Mouse (Mus musculus): ENCODE measurements around the gene Rad51. TPM values are rescaled to one million over a fixed set of nuclear protein-coding genes. Genes with fewer than 3 reads are reported as not detected.

The Rad51 gene
- polyA plus RNA-seq, 1 experiment from 2014 or later, result 52.6 TPM

- peaks cover 3% of the 10 kb centered on the region; the same call in 1 of the 2 replicates for H3K27me3 ChIP-seq (ENCODE audit: control insufficient read depth, insufficient read depth, low read depth, low read length)
- H3K36me3 ChIP-seq (ENCODE audit: control insufficient read depth, insufficient read depth, low read length), result no peaks in the 10 kb centered on the region; the same call in 1 of the 2 replicates
- H3K4me2 ChIP-seq (ENCODE audit: low read depth, low read length), result no peak overlapping the region
- H3K4me1 ChIP-seq (replicated peaks; ENCODE audit: control insufficient read depth, insufficient read depth, low read length), result peaks cover 15% of the 10 kb centered on the region
- peak overlapping the region; percentile 45; the same call in 1 of the 2 replicates for H3K9ac ChIP-seq (ENCODE audit: low read length)
- H3K27ac ChIP-seq (ENCODE audit: low read length), result no peak overlapping the region
- 87% methylated on average over 7 of the region's 7 CpGs for WGBS
- H3K4me3 ChIP-seq (ENCODE audit: low read length), result no peak overlapping the region
- no peak for ATAC-seq (ENCODE audit: low read depth)
- no peaks in the 10 kb centered on the region for H3K9me3 ChIP-seq (ENCODE audit: control insufficient read depth, low read length)
Observed at GRCm38 (mm10) chr2:119172446-119172845, 59.9 kb downstream of the Rad51 start.

DNA sequence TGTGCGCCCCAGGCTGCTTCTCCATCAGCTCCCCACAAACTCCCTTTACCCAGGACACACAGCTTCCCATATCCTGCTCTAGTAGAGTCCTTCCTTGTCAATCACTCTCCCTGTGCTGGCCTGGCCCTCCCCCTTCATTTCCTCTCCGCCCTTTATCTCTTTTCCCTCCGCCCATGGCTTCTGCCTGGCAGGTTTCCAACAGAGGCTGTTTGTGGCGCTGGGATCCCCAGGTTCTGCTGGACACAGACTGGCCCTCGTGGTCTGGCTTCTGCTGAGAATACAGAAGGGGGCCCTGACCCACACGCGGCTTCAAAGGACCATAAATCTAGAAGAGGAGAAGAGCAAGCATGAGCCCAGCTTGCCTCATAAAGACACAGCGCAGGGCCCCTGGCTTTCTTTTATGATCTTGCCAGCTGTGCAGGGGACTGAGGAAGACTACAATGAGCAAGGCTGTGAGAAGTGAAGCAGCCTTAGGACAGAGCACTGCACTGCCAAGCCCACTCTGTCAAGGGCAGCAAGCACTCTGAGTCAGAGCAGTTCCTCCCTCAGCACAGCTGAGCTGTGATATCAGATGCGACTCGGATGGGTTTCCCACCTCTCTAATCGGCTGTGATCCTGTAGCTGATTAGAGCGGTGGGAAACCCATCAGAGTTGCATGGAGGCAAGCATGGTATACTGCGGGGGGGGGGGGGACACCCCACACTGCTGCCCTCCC lies 60.4 kb downstream of the Rad51 start:
- peaks cover 11% of the 10 kb centered on the region for H3K4me1 ChIP-seq (replicated peaks; ENCODE audit: control insufficient read depth, insufficient read depth, low read length)
- peak overlapping the region; percentile 45 for H3K9ac ChIP-seq (ENCODE audit: low read length)
- no peaks in the 10 kb centered on the region for H3K9me3 ChIP-seq (ENCODE audit: control insufficient read depth, low read length)
- peak overlapping the region; percentile 35 for H3K4me2 ChIP-seq (ENCODE audit: low read depth, low read length)
- 17% methylated on average over 13 of the region's 13 CpGs for WGBS
- peak overlapping the region; percentile 63 for H3K27ac ChIP-seq (ENCODE audit: low read length)
- no peaks in the 10 kb centered on the region; the same call in 1 of the 2 replicates for H3K36me3 ChIP-seq (ENCODE audit: control insufficient read depth, insufficient read depth, low read length)
- 0 out of 2 replicates have a peak overlapping the region, but pooled peaks have one; percentile 16 for H3K4me3 ChIP-seq (ENCODE audit: low read length)
- peak; percentile 82 for ATAC-seq (ENCODE audit: low read depth)
- no peaks in the 10 kb centered on the region; the same call in 1 of the 2 replicates for H3K27me3 ChIP-seq (ENCODE audit: control insufficient read depth, insufficient read depth, low read depth, low read length)

DNA sequence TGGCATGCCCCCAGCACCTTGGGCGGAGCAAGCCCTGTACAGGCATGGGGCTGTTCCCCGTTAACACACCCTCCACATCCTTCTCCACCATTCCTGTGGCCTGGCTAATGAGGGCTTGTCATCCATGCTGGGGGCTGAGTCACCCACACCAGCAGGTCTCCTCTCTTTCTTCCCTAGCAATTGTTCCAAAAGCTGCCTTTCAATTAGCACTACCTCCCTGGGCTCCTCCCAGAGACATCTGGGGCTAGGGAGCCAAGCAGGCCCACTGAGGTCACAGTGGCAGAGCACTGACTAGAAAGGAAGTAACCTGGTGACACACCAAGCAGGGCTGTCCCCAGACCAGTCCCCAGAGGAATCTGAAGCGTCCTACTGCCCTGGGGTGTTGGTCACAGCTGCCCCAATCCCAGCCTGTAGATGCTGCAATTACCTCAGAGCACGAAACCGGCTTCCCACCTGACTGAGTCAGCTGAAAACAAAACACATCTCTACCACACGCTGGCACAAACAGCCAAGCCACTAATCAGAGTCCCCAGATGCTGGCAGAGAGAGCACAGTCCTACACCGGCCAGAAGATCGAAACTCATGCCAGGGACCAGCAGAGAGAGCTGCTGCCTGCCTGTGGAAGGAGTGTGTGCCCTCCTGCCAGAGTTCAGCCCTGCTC lies 61.5 kb downstream of the Rad51 start, which contains the start of gene Gm14137:
Gene Gm14137 (plus strand): TSS at position 519 of the 661 bp plus-strand sequence.
- 63% methylated on average over 8 of the region's 8 CpGs for WGBS
- H3K9ac ChIP-seq (ENCODE audit: low read length), result no peak within 1 kb of the TSS
- no peak within 1 kb of the TSS; the same call in 1 of the 2 replicates for H3K27ac ChIP-seq (ENCODE audit: low read length)

DNA sequence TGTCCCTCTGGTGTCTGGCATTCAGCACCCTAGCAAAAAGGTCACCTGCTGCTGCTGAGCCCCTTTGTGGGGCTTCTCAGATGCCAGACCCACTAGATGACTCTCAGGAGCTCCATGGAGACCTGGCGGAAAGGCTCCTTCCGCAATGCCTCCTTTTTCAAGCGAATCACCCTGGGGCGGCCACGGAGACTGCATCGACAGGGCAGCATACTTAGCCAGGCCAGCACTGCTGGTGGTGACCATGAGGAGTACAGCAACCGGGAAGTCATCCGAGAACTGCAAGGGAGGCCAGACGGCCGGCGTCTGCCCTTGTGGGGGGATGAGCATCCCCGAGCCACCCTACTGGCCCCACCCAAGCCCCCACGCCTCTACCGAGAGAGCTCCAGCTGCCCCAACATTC lies 62.3 kb downstream of the Rad51 start:
- no peak for ATAC-seq (ENCODE audit: low read depth)
- Histone ChIP-seq H3K4me3 (ENCODE audit: low read length) (no peak overlapping the region), H3K27ac (ENCODE audit: low read length) (no peak overlapping the region), H3K9ac (ENCODE audit: low read length) (no peak overlapping the region), H3K27me3 (ENCODE audit: control insufficient read depth, insufficient read depth, low read depth, low read length) (no peaks in the 10 kb centered on the region), H3K4me1 (replicated peaks; ENCODE audit: control insufficient read depth, insufficient read depth, low read length) (peaks cover 11% of the 10 kb centered on the region), H3K4me2 (ENCODE audit: low read depth, low read length) (no peak overlapping the region), H3K9me3 (ENCODE audit: control insufficient read depth, low read length) (no peaks in the 10 kb centered on the region), H3K36me3 (ENCODE audit: control insufficient read depth, insufficient read depth, low read length) (peaks cover 5% of the 10 kb centered on the region; the same call in 1 of the 2 replicates)
- WGBS, result 64% methylated on average over 14 of the region's 14 CpGs

More for the DNA sequence above, 61.5 kb downstream of the Rad51 start, which contains the start of gene Gm14137:
- no peak within 1 kb of the TSS for H3K4me3 ChIP-seq (ENCODE audit: low read length)
- peaks cover 11% of the 10 kb centered on the region for H3K4me1 ChIP-seq (replicated peaks; ENCODE audit: control insufficient read depth, insufficient read depth, low read length)
- no peaks in the 10 kb centered on the region for H3K9me3 ChIP-seq (ENCODE audit: control insufficient read depth, low read length)
- no peaks in the 10 kb centered on the region for H3K27me3 ChIP-seq (ENCODE audit: control insufficient read depth, insufficient read depth, low read depth, low read length)
- no peaks in the 10 kb centered on the region; the same call in 1 of the 2 replicates for H3K36me3 ChIP-seq (ENCODE audit: control insufficient read depth, insufficient read depth, low read length)
- no peak within 1 kb of the TSS for H3K4me2 ChIP-seq (ENCODE audit: low read depth, low read length)
- ATAC-seq (ENCODE audit: low read depth), result no peak

- H3K4me2 ChIP-seq (ENCODE audit: low read depth, low read length), result no peak overlapping the region
- peaks cover 9% of the 10 kb centered on the region; the same call in 1 of the 2 replicates for H3K36me3 ChIP-seq (ENCODE audit: control insufficient read depth, insufficient read depth, low read length)
- no peak overlapping the region for H3K4me3 ChIP-seq (ENCODE audit: low read length)
- no peak overlapping the region for H3K9ac ChIP-seq (ENCODE audit: low read length)
- H3K4me1 ChIP-seq (replicated peaks; ENCODE audit: control insufficient read depth, insufficient read depth, low read length), result peaks cover 11% of the 10 kb centered on the region
- no peaks in the 10 kb centered on the region for H3K27me3 ChIP-seq (ENCODE audit: control insufficient read depth, insufficient read depth, low read depth, low read length)
- H3K9me3 ChIP-seq (ENCODE audit: control insufficient read depth, low read length), result no peaks in the 10 kb centered on the region
- ATAC-seq (ENCODE audit: low read depth), result no peak
- 43% methylated on average over 6 of the region's 6 CpGs for whole genome bisulfite sequencing
- no peak overlapping the region; the same call in 1 of the 2 replicates for H3K27ac ChIP-seq (ENCODE audit: low read length)
Observed at GRCm38 (mm10) chr2:119175614-119176013, 63.0 kb downstream of the Rad51 start.

- WGBS, result 53% methylated on average over 3 of the region's 3 CpGs
- Histone ChIP-seq H3K27me3 (ENCODE audit: control insufficient read depth, insufficient read depth, low read depth, low read length) (no peaks in the 10 kb centered on the region), H3K9ac (ENCODE audit: low read length) (no peak overlapping the region), H3K36me3 (ENCODE audit: control insufficient read depth, insufficient read depth, low read length) (peaks cover 9% of the 10 kb centered on the region; the same call in 1 of the 2 replicates), H3K9me3 (ENCODE audit: control insufficient read depth, low read length) (no peaks in the 10 kb centered on the region), H3K4me3 (ENCODE audit: low read length) (no peak overlapping the region), H3K4me2 (ENCODE audit: low read depth, low read length) (no peak overlapping the region), H3K27ac (ENCODE audit: low read length) (no peak overlapping the region), H3K4me1 (replicated peaks; ENCODE audit: control insufficient read depth, insufficient read depth, low read length) (peaks cover 11% of the 10 kb centered on the region)
- no peak for ATAC-seq (ENCODE audit: low read depth)
Observed at GRCm38 (mm10) chr2:119176761-119177160, 64.2 kb downstream of the Rad51 start.

- Histone ChIP-seq H3K36me3 (ENCODE audit: control insufficient read depth, insufficient read depth, low read length) (peaks cover 9% of the 10 kb centered on the region; the same call in 1 of the 2 replicates), H3K9me3 (ENCODE audit: control insufficient read depth, low read length) (no peaks in the 10 kb centered on the region), H3K4me1 (replicated peaks; ENCODE audit: control insufficient read depth, insufficient read depth, low read length) (peaks cover 10% of the 10 kb centered on the region), H3K4me3 (ENCODE audit: low read length) (no peak overlapping the region), H3K9ac (ENCODE audit: low read length) (no peak overlapping the region), H3K27ac (ENCODE audit: low read length) (no peak overlapping the region), H3K27me3 (ENCODE audit: control insufficient read depth, insufficient read depth, low read depth, low read length) (no peaks in the 10 kb centered on the region), H3K4me2 (ENCODE audit: low read depth, low read length) (no peak overlapping the region)
- ATAC-seq (ENCODE audit: low read depth), result no peak
- WGBS, result 77% methylated on average over 5 of the region's 5 CpGs
Observed at GRCm38 (mm10) chr2:119177384-119177939, 64.9 kb downstream of the Rad51 start.

GRCm38 (mm10) chr2:119182914-119183313 lies 70.3 kb downstream of the Rad51 start:
- Histone ChIP-seq H3K36me3 (ENCODE audit: control insufficient read depth, insufficient read depth, low read length) (peaks cover 14% of the 10 kb centered on the region), H3K4me1 (replicated peaks; ENCODE audit: control insufficient read depth, insufficient read depth, low read length) (no peaks in the 10 kb centered on the region), H3K9ac (ENCODE audit: low read length) (no peak overlapping the region), H3K27ac (ENCODE audit: low read length) (no peak overlapping the region), H3K27me3 (ENCODE audit: control insufficient read depth, insufficient read depth, low read depth, low read length) (no peaks in the 10 kb centered on the region), H3K9me3 (ENCODE audit: control insufficient read depth, low read length) (no peaks in the 10 kb centered on the region), H3K4me3 (ENCODE audit: low read length) (no peak overlapping the region), H3K4me2 (ENCODE audit: low read depth, low read length) (no peak overlapping the region)
- ATAC-seq (ENCODE audit: low read depth), result no peak
- WGBS, result 87% methylated on average over 7 of the region's 7 CpGs
